Mouse (Mus musculus): ENCODE measurements around the gene Gm9789. TPM values are rescaled to one million over a fixed set of nuclear protein-coding genes. Genes with fewer than 3 reads are reported as not detected.
"Not testable (repeated sequence)": the region's sequence is repeated elsewhere in the genome, so short reads cannot be mapped to it uniquely, and the experiment has no call there.

Gene Gm9789
- polyA plus RNA-seq (2015; fragmentation: Nextera tagmentation; extraction: Ambion mirVana): not detected in 2 replicates

DNA sequence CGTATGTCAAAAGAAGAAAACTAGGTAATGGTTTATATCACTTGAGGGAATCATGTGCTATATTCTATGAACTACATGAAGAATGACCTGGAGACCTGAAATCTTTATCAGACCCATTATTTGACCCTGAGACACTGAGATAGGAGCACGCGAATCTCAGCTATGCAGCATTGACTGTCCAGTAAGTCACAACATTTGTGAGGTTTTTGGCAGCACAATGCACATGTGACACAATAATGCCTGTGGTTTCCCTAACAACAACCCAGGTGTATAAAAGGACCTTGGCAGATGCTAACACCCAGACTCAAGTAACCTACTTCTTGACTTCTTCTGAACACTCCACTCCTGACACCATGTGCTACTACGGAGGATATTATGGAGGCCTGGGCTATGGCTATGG, at the start of gene Gm9789:
Gene Gm9789, plus strand, starts transcription at position 301 of the 400 bp plus-strand sequence.
- Histone ChIP-seq H3K4me2 (ENCODE audit: low read depth, low read length) (no peak within 1 kb of the TSS), H3K27ac (ENCODE audit: low read depth) (no peak within 1 kb of the TSS), H3K4me1 (ENCODE audit: insufficient read depth) (no peaks in the 10 kb centered on the region), H3K36me3 (replicated peaks; ENCODE audit: insufficient read depth, low read length) (no peaks in the 10 kb centered on the region), H3K9ac (replicated peaks) (no peak within 1 kb of the TSS), H3K9me3 (ENCODE audit: low read length) (0 out of 2 replicates have a peak, but pooled peaks cover 2% of the 10 kb centered on the region), H3K4me3 (ENCODE audit: low read depth, low read length) (no peak within 1 kb of the TSS), H3K27me3 (ENCODE audit: insufficient read depth, low read length) (no peaks in the 10 kb centered on the region)
- no peak for DNase-seq
- 76% methylated on average over 4 of the region's 4 CpGs for WGBS (ENCODE audit: insufficient replicate concordance)
- no peak for ATAC-seq
- no peak for TF ChIP-seq EP300 (IDR thresholded peaks at IDR 0.05; ENCODE audit: low read depth)
- no peak for TF ChIP-seq CTCF (IDR thresholded peaks at IDR 0.05; ENCODE audit: low read depth)

DNA sequence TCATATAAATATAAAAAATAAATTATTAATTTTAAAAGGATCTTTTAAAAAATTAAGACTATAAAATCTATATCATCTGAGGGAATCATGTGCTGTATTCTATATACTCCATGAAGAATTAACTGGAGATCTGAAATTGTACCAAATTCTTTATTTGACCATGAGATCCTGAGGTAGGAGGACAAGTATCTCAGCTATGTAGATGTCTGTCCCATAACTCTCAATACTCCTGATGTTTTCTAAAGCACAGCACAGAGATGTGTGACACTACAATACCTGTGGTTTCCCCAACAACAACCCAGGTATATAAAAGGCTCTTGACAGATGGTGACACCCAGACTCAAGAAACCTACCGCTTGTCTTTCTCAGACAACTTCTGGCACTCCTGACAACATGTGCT, 17.2 kb upstream of the Gm9789 start, which contains the start of gene Gm6358:
Gene Gm6358, plus strand, starts transcription at position 301 of the 400 bp plus-strand sequence.
- WGBS (ENCODE audit: insufficient replicate concordance): 78% methylated on average over 1 of the region's 1 CpGs
- no peak for ATAC-seq
- no peak for DNase-seq

DNA sequence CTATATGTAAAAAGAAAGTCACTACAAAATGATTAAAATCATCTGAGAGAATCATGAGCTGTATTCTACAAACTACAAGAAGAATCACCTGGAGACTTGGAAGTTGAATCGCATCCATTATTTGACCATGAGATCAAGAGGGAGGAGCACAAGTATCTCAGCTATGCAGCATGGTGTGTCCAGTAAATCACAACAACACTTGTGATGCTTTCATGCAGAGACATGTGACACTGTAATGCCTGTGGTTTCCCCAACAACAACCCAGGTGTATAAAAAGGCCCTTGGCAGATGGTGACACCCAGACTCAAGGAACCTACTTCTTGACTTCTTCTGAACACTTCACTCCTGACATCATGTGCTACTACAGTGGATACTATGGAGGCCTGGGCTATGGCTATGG, 7.0 kb upstream of the Gm9789 start, which contains the start of gene Gm10061:
Gene Gm10061, plus strand, starts transcription at position 301 of the 400 bp plus-strand sequence.
- no peak for DNase-seq
- WGBS (ENCODE audit: insufficient replicate concordance): 78% methylated on average over 1 of the region's 1 CpGs
- H3K4me2 ChIP-seq (ENCODE audit: low read depth, low read length): no peak within 1 kb of the TSS
- TF ChIP-seq EP300 (IDR thresholded peaks at IDR 0.05; ENCODE audit: low read depth): no peak
- TF ChIP-seq CTCF (IDR thresholded peaks at IDR 0.05; ENCODE audit: low read depth): no peak
- no peak for ATAC-seq
- no peaks in the 10 kb centered on the region for H3K36me3 ChIP-seq (replicated peaks; ENCODE audit: insufficient read depth, low read length)
- no peak within 1 kb of the TSS for H3K9ac ChIP-seq (replicated peaks)
- 0 out of 2 replicates have a peak, but pooled peaks cover 2% of the 10 kb centered on the region for H3K9me3 ChIP-seq (ENCODE audit: low read length)
- H3K27me3 ChIP-seq (ENCODE audit: insufficient read depth, low read length): no peaks in the 10 kb centered on the region
- no peaks in the 10 kb centered on the region for H3K4me1 ChIP-seq (ENCODE audit: insufficient read depth)
- H3K27ac ChIP-seq (ENCODE audit: low read depth): no peak within 1 kb of the TSS
- no peak within 1 kb of the TSS for H3K4me3 ChIP-seq (ENCODE audit: low read depth, low read length)

More for the DNA sequence above, 17.2 kb upstream of the Gm9789 start, which contains the start of gene Gm6358:
- Histone ChIP-seq H3K9ac (replicated peaks) (no peak within 1 kb of the TSS), H3K4me1 (ENCODE audit: insufficient read depth) (no peaks in the 10 kb centered on the region), H3K4me2 (ENCODE audit: low read depth, low read length) (no peak within 1 kb of the TSS), H3K4me3 (ENCODE audit: low read depth, low read length) (no peak within 1 kb of the TSS), H3K36me3 (replicated peaks; ENCODE audit: insufficient read depth, low read length) (no peaks in the 10 kb centered on the region), H3K27ac (ENCODE audit: low read depth) (no peak within 1 kb of the TSS), H3K27me3 (ENCODE audit: insufficient read depth, low read length) (no peaks in the 10 kb centered on the region), H3K9me3 (ENCODE audit: low read length) (no peaks in the 10 kb centered on the region; the same call in 1 of the 2 replicates)
- TF ChIP-seq EP300 (IDR thresholded peaks at IDR 0.05; ENCODE audit: low read depth) (no peak), CTCF (IDR thresholded peaks at IDR 0.05; ENCODE audit: low read depth) (no peak)

DNA sequence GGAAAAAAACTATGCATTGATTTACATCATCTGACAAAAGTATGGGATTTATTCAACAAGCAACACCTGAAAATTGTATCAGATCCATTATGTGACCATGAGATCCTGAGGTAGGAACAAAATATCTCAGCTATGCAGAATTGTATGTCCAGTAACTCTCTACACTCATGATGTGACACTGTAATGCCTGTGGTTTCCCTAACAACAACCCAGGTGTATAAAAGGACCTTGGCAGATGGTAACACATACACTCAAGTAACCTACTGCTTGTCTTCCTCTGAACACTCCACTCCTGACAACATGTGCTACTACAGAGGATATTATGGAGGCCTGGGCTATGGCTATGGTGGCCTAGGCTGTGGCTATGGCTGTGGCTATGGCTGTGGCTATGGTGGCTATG, 11.4 kb downstream of the Gm9789 start, which contains the start of gene Gm7735:
Gene Gm7735, plus strand, starts transcription at position 301 of the 400 bp plus-strand sequence.
- ATAC-seq; H3K27ac ChIP-seq (ENCODE audit: low read depth); H3K4me3 ChIP-seq (ENCODE audit: low read depth, low read length); H3K9me3 ChIP-seq (ENCODE audit: low read length); H3K9ac ChIP-seq (replicated peaks); H3K4me1 ChIP-seq (ENCODE audit: insufficient read depth); H3K36me3 ChIP-seq (replicated peaks; ENCODE audit: insufficient read depth, low read length); H3K4me2 ChIP-seq (ENCODE audit: low read depth, low read length); H3K27me3 ChIP-seq (ENCODE audit: insufficient read depth, low read length); DNase-seq: not testable (repeated sequence)

DNA sequence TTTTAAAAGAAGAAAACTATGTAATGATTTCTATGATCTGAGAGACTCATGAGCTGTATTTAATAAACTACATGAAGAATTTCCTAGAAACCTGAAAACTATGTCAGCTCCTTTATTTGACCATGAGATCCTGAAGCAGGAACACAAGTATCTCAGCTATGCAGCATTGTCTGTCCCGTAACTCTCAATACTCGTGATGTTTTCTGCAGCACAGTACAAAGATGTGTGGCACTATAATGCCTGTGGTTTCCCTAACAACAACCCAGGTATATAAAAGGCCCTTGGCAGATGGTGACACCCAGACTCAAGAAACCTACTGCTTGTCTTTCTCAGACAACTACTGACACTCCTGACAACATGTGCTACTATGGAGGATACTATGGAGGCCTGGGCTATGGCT, 16.7 kb downstream of the Gm9789 start, which contains the start of gene 1110057P08Rik:
Gene 1110057P08Rik, plus strand, starts transcription at position 301 of the 400 bp plus-strand sequence.
- no peak within 1 kb of the TSS for H3K4me2 ChIP-seq (ENCODE audit: low read depth, low read length)
- H3K9me3 ChIP-seq (ENCODE audit: low read length): no peaks in the 10 kb centered on the region; the same call in 1 of the 2 replicates
- no peak for ATAC-seq
- TF ChIP-seq EP300 (IDR thresholded peaks at IDR 0.05; ENCODE audit: low read depth) (no peak), CTCF (IDR thresholded peaks at IDR 0.05; ENCODE audit: low read depth) (no peak)
- H3K36me3 ChIP-seq (replicated peaks; ENCODE audit: insufficient read depth, low read length): no peaks in the 10 kb centered on the region
- no peak within 1 kb of the TSS for H3K9ac ChIP-seq (replicated peaks)
- DNase-seq: no peak
- 72% methylated on average over 2 of the region's 2 CpGs for WGBS (ENCODE audit: insufficient replicate concordance)
- no peak within 1 kb of the TSS for H3K27ac ChIP-seq (ENCODE audit: low read depth)
- H3K4me3 ChIP-seq (ENCODE audit: low read depth, low read length): no peak within 1 kb of the TSS
- H3K4me1 ChIP-seq (ENCODE audit: insufficient read depth): no peaks in the 10 kb centered on the region
- no peaks in the 10 kb centered on the region for H3K27me3 ChIP-seq (ENCODE audit: insufficient read depth, low read length)

DNA sequence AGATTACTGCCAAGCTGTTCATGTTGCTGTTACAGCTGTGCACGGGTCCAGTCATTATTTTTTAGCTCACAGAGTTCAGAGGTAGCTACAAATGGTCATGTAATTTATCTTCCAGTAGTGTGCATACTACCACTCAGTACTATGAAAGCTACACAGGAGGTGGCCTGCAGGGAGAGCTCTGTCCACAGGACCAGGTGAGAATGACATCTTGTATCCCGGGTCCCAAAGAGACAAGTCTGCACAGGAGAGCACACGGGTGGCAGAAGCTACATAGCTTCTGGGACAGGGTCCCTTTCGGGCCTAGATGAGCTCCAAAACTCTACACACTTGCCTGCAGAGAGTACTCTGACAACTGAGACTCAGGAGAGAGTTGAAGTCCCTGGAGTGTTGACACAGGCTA, 30.9 kb downstream of the Gm9789 start:
- no peak for TF ChIP-seq EP300 (IDR thresholded peaks at IDR 0.05; ENCODE audit: low read depth)
- TF ChIP-seq CTCF (IDR thresholded peaks at IDR 0.05; ENCODE audit: low read depth): no peak
- no peak overlapping the region for H3K9ac ChIP-seq (replicated peaks)
- no peaks in the 10 kb centered on the region for H3K9me3 ChIP-seq (ENCODE audit: low read length)
- H3K4me1 ChIP-seq (ENCODE audit: insufficient read depth): no peaks in the 10 kb centered on the region
- no peak overlapping the region for H3K27ac ChIP-seq (ENCODE audit: low read depth)
- H3K4me2 ChIP-seq (ENCODE audit: low read depth, low read length): no peak overlapping the region
- no peak overlapping the region for H3K4me3 ChIP-seq (ENCODE audit: low read depth, low read length)
- no peak for DNase-seq
- no peaks in the 10 kb centered on the region for H3K36me3 ChIP-seq (replicated peaks; ENCODE audit: insufficient read depth, low read length)
- H3K27me3 ChIP-seq (ENCODE audit: insufficient read depth, low read length): no peaks in the 10 kb centered on the region
- 63% methylated on average over 4 of the region's 4 CpGs for WGBS (ENCODE audit: insufficient replicate concordance)
- ATAC-seq: no peak

All from liver, postnatal 0 days (tissue).